Mouse (Mus musculus) ES-E14 (cell line): ENCODE results near the gene Prss8.

Experiments used
- CHD2 ChIP-seq: IDR thresholded peaks from 2 replicates; pipeline ENCODE4 v1.6.1; 2014; ENCODE audit warnings: mild to moderate bottlenecking, low read depth, low read length, inconsistent platforms
- HCFC1 ChIP-seq: IDR thresholded peaks from 2 replicates; pipeline ENCODE4 v1.6.1; 2012; ENCODE audit warnings: low read length, inconsistent platforms, borderline replicate concordance; ENCODE audit not compliant: insufficient read depth
- MAFK ChIP-seq: IDR thresholded peaks from 2 replicates; pipeline ENCODE4 v1.6.1; 2014; ENCODE audit warnings: mild to moderate bottlenecking, low read depth, low read length, inconsistent platforms; ENCODE audit not compliant: insufficient read depth

GRCm38 (mm10) chr7:127966371-127966918, 36.5 kb upstream of the Prss8 start:
- TF ChIP-seq CHD2, result no peak
- no peak for TF ChIP-seq MAFK
- no peak for TF ChIP-seq HCFC1
